In genomic region chr2:104176979-104177704, GRCm38 (mm10) we compare ENCODE assay signal across 8 mouse cellular contexts. TPM values are rescaled to one million over a fixed set of nuclear protein-coding genes. Genes with fewer than 3 reads are reported as not detected.
DNase-seq lines count a peak whose midpoint lies in the region; ATAC-seq and TF ChIP-seq lines count a peak whose summit lies in the region.

No protein-coding gene starts in this region.

- ATAC-seq in lung, postnatal 0 days: peak; percentile 48
- peak; percentile 76 for ATAC-seq in embryonic facial prominence, embryonic 12.5 days (ENCODE audit: insufficient number of reproducible peaks, insufficient read depth, low FRiP score, low TSS enrichment)
- peak; percentile 63 for ATAC-seq in heart, postnatal 0 days (ENCODE audit: insufficient read depth, low read depth)
- ATAC-seq in stomach, embryonic 14.5 days (ENCODE audit: insufficient number of reproducible peaks, insufficient read depth, low FRiP score, low read depth): peak; percentile 88; the same call in 1 of the 2 replicates

- H3K4me2 ChIP-seq in lung, postnatal 0 days (replicated peaks; ENCODE audit: low read depth, low read length): no peak overlapping the region
- peak overlapping the region; percentile 7; the same call in 1 of the 2 replicates for H3K4me2 ChIP-seq in embryonic facial prominence, embryonic 12.5 days (replicated peaks)
- H3K4me2 ChIP-seq in heart, postnatal 0 days (ENCODE audit: low read depth, low read length): no peak overlapping the region
- no peak overlapping the region for H3K4me2 ChIP-seq in stomach, embryonic 14.5 days (replicated peaks; ENCODE audit: low read depth, low read length)

- H3K36me3 ChIP-seq in lung, postnatal 0 days (ENCODE audit: insufficient read depth, low read length): no peaks in the 10 kb centered on the region
- H3K36me3 ChIP-seq in embryonic facial prominence, embryonic 12.5 days: no peaks in the 10 kb centered on the region
- H3K36me3 ChIP-seq in heart, postnatal 0 days (replicated peaks; ENCODE audit: control insufficient read depth, insufficient read depth, low read length): no peaks in the 10 kb centered on the region
- H3K36me3 ChIP-seq in megakaryocyte, embryonic 14.5 days (replicated peaks; ENCODE audit: low read length): no peaks in the 10 kb centered on the region
- H3K36me3 ChIP-seq in stomach, embryonic 14.5 days (ENCODE audit: control insufficient read depth, insufficient read depth, low read length): no peaks in the 10 kb centered on the region

- DNase-seq in lung, postnatal 0 days (ENCODE audit: low spot score): peak; percentile 13
- no peak for DNase-seq in lung, adult 18-20 months
- peak; percentile 67 for DNase-seq in heart, postnatal 0 days (ENCODE audit: low spot score)
- peak; percentile 30 to 59 for DNase-seq in layer of hippocampus, adult 8-10 months (ENCODE audit: low spot score in 2 of 2)
- DNase-seq in B cell, adult 2 months: no peak

- no peak overlapping the region for H3K27ac ChIP-seq in lung, postnatal 0 days (ENCODE audit: low read length)
- H3K27ac ChIP-seq in embryonic facial prominence, embryonic 12.5 days: peak overlapping the region; percentile 76
- peak overlapping the region; percentile 82 for H3K27ac ChIP-seq in heart, postnatal 0 days (ENCODE audit: low read depth)
- peak overlapping the region; percentile 34; the same call in 1 of the 2 replicates for H3K27ac ChIP-seq in stomach, embryonic 14.5 days (ENCODE audit: low read length)

- WGBS in lung, postnatal 0 days: 45% methylated on average over 13 of the region's 13 CpGs
- 41% methylated on average over 13 of the region's 13 CpGs for WGBS in embryonic facial prominence, embryonic 12.5 days
- 28% methylated on average over 13 of the region's 13 CpGs for WGBS in heart, postnatal 0 days
- 41% methylated on average over 13 of the region's 13 CpGs for WGBS in stomach, embryonic 14.5 days

- H3K9ac ChIP-seq in lung, postnatal 0 days (replicated peaks; ENCODE audit: low read depth): no peak overlapping the region
- no peak overlapping the region for H3K9ac ChIP-seq in embryonic facial prominence, embryonic 12.5 days
- peak overlapping the region; percentile 27 for H3K9ac ChIP-seq in heart, postnatal 0 days (replicated peaks; ENCODE audit: low read depth, low read length)
- H3K9ac ChIP-seq in stomach, embryonic 14.5 days (replicated peaks; ENCODE audit: low read depth, low read length): no peak overlapping the region

- H3K4me3 ChIP-seq in lung, postnatal 0 days (ENCODE audit: low read depth, low read length): no peak overlapping the region
- H3K4me3 ChIP-seq in embryonic facial prominence, embryonic 12.5 days: no peak overlapping the region
- no peak overlapping the region for H3K4me3 ChIP-seq in heart, postnatal 0 days (ENCODE audit: low read depth, low read length)
- H3K4me3 ChIP-seq in megakaryocyte, embryonic 14.5 days (replicated peaks): peak overlapping the region; percentile 33
- no peak overlapping the region for H3K4me3 ChIP-seq in stomach, embryonic 14.5 days (ENCODE audit: low read depth, low read length)

- no peaks in the 10 kb centered on the region for H3K27me3 ChIP-seq in lung, postnatal 0 days (replicated peaks; ENCODE audit: insufficient read depth, low read length)
- H3K27me3 ChIP-seq in embryonic facial prominence, embryonic 12.5 days: no peaks in the 10 kb centered on the region
- no peaks in the 10 kb centered on the region for H3K27me3 ChIP-seq in heart, postnatal 0 days (ENCODE audit: control insufficient read depth, insufficient read depth, low read length)
- H3K27me3 ChIP-seq in megakaryocyte, embryonic 14.5 days (replicated peaks): peaks cover 12% of the 10 kb centered on the region
- H3K27me3 ChIP-seq in stomach, embryonic 14.5 days (ENCODE audit: control insufficient read depth, insufficient read depth, low read length): no peaks in the 10 kb centered on the region

- no peaks in the 10 kb centered on the region for H3K4me1 ChIP-seq in lung, postnatal 0 days (ENCODE audit: insufficient read depth, low read depth, low read length)
- H3K4me1 ChIP-seq in embryonic facial prominence, embryonic 12.5 days: peaks cover 18% of the 10 kb centered on the region
- H3K4me1 ChIP-seq in heart, postnatal 0 days (ENCODE audit: control insufficient read depth, insufficient read depth): peaks cover 21% of the 10 kb centered on the region
- peaks cover 42% of the 10 kb centered on the region for H3K4me1 ChIP-seq in megakaryocyte, embryonic 14.5 days
- peaks cover 14% of the 10 kb centered on the region; the same call in 1 of the 2 replicates for H3K4me1 ChIP-seq in stomach, embryonic 14.5 days (ENCODE audit: control insufficient read depth, insufficient read depth, low read length)

- H3K9me3 ChIP-seq in lung, postnatal 0 days (ENCODE audit: low read length): no peaks in the 10 kb centered on the region
- no peaks in the 10 kb centered on the region for H3K9me3 ChIP-seq in embryonic facial prominence, embryonic 12.5 days
- H3K9me3 ChIP-seq in heart, postnatal 0 days (replicated peaks; ENCODE audit: control insufficient read depth, low read length): no peaks in the 10 kb centered on the region
- H3K9me3 ChIP-seq in megakaryocyte, embryonic 14.5 days: peaks cover 8% of the 10 kb centered on the region
- no peaks in the 10 kb centered on the region for H3K9me3 ChIP-seq in stomach, embryonic 14.5 days (ENCODE audit: control insufficient read depth, low read depth, low read length)

- no peak for TF ChIP-seq EP300 in lung, postnatal 0 days (IDR thresholded peaks at IDR 0.05)
- TF ChIP-seq EP300 in heart, postnatal 0 days (IDR thresholded peaks at IDR 0.05; ENCODE audit: low read depth): no peak

- no peak for TF ChIP-seq CTCF in lung, postnatal 0 days (IDR thresholded peaks at IDR 0.05)
- no peak for TF ChIP-seq CTCF in heart, postnatal 0 days (IDR thresholded peaks at IDR 0.05; ENCODE audit: low read depth)

RNA-seq across cellular contexts. Expression of gene A930018P22Rik, which starts 54.6 kb away (rescaled TPM):
- 0.14 TPM in 1 of 2 replicates, not detected in the other for polyA plus RNA-seq in lung, postnatal 0 days (2015; fragmentation: Nextera tagmentation; extraction: Ambion mirVana)
- polyA plus RNA-seq in embryonic facial prominence, embryonic 12.5 days (2016; fragmentation: Nextera tagmentation; extraction: Ambion mirVana): not detected in 2 replicates
- total RNA-seq in heart, postnatal 0 days (2014; rRNA removed; ENCODE audit: low replicate concordance): not detected in 2 replicates
- 0.42 and 0.58 TPM in 2 replicates for polyA plus RNA-seq in heart, postnatal 0 days (2015; fragmentation: Nextera tagmentation; extraction: Ambion mirVana)
- total RNA-seq in layer of hippocampus, adult 8-10 months (2022): under 1 TPM in 1 of 4 experiments, not detected in 3; 0.54 TPM
- 0.19 TPM in 1 of 2 replicates, not detected in the other for polyA plus RNA-seq in megakaryocyte, embryonic 14.5 days (2012; ENCODE audit: insufficient read depth, low replicate concordance)
- polyA plus RNA-seq in stomach, embryonic 14.5 days (2014; fragmentation: Nextera tagmentation; extraction: Ambion mirVana): not detected in 2 replicates

Comparison
In these comparisons a context has a peak if more than half of its experiments do, and no peak if none do; other contexts are left out.
1. DNase-seq: peak in lung, postnatal 0 days (single experiment), heart, postnatal 0 days (single experiment) and layer of hippocampus, adult 8-10 months (2 of 2); none in lung, adult 18-20 months (0 of 2) and B cell, adult 2 months (0 of 2).
2. Peak in every context shown above with its lines, with median percentiles within 50 percentile points of each other: ATAC-seq.